Mouse (Mus musculus) limb, embryonic 12.5 days (tissue): Measurements from ENCODE around the gene Tbc1d10b. TPM values are rescaled to one million over a fixed set of nuclear protein-coding genes. Genes with fewer than 3 reads are reported as not detected.

Source experiments
- ATAC-seq: fragments of 200-750 bp; cut with Nextera tagmentation; 2 replicates; pipeline ENCODE4 v1.8.0; 2017; ENCODE audit warnings: low read depth, moderate TSS enrichment; ENCODE audit not compliant: insufficient number of reproducible peaks, insufficient read depth, low FRiP score, low TSS enrichment
- H3K27ac ChIP-seq: fragments of 300-500 bp; sonication (generic); 2 replicates; pipeline ENCODE4 v1.5.1; 2016; ENCODE audit warnings: mild to moderate bottlenecking, moderate library complexity
- H3K27me3 ChIP-seq: fragments of 300-500 bp; sonication (generic); 2 replicates; pipeline ENCODE4 v1.6.1; 2016; ENCODE audit warnings: mild to moderate bottlenecking, moderate library complexity
- H3K36me3 ChIP-seq: fragments of 300-500 bp; sonication (generic); 2 replicates; pipeline ENCODE4 v1.6.1; 2016; ENCODE audit warnings: mild to moderate bottlenecking, moderate library complexity
- H3K4me1 ChIP-seq: fragments of 300-500 bp; sonication (generic); replicated peaks from 2 replicates; pipeline ENCODE4 v1.6.1; 2016
- H3K4me2 ChIP-seq: fragments of 300-500 bp; sonication (generic); 2 replicates; pipeline ENCODE4 v1.6.1; 2016; ENCODE audit warnings: mild to moderate bottlenecking, moderate library complexity
- H3K4me3 ChIP-seq: fragments of 300-500 bp; sonication (generic); replicated peaks from 2 replicates; pipeline ENCODE4 v1.5.1; 2016; ENCODE audit warnings: mild to moderate bottlenecking
- H3K9ac ChIP-seq: fragments of 300-500 bp; sonication (generic); replicated peaks from 2 replicates; pipeline ENCODE4 v1.6.1; 2016; ENCODE audit warnings: mild to moderate bottlenecking, moderate library complexity
- H3K9me3 ChIP-seq: fragments of 300-500 bp; sonication (generic); 2 replicates; pipeline ENCODE4 v1.6.1; 2016; ENCODE audit warnings: mild to moderate bottlenecking, moderate library complexity
- WGBS: fragments of 180-500 bp; shearing (Covaris S2); methylation state at CpG from one replicate; pipeline ENCODE4 v1.1.7; 2016; 5-methylcytosine and 5-hydroxymethylcytosine counted together
- polyA plus RNA-seq: library from polyadenylated mRNA; unstranded; fragments of >200 nt; fragmentation: Nextera tagmentation; extraction: Ambion mirVana; gene quantifications from 2 replicates; pipeline ENCODE4 v1.2.1, GENCODE M21; 2016

The Tbc1d10b gene
- polyA plus RNA-seq, 1 experiment from 2014 or later = 45.3 TPM

GRCm38 (mm10) chr7:127213485-127213884 is 5.2 kb upstream of the Tbc1d10b start:
- WGBS = 32% methylated on average over 7 of the region's 7 CpGs
- no peak overlapping the region for H3K27ac ChIP-seq
- H3K4me2 ChIP-seq = peak overlapping the region; percentile 60; the same call in 1 of the 2 replicates

DNA sequence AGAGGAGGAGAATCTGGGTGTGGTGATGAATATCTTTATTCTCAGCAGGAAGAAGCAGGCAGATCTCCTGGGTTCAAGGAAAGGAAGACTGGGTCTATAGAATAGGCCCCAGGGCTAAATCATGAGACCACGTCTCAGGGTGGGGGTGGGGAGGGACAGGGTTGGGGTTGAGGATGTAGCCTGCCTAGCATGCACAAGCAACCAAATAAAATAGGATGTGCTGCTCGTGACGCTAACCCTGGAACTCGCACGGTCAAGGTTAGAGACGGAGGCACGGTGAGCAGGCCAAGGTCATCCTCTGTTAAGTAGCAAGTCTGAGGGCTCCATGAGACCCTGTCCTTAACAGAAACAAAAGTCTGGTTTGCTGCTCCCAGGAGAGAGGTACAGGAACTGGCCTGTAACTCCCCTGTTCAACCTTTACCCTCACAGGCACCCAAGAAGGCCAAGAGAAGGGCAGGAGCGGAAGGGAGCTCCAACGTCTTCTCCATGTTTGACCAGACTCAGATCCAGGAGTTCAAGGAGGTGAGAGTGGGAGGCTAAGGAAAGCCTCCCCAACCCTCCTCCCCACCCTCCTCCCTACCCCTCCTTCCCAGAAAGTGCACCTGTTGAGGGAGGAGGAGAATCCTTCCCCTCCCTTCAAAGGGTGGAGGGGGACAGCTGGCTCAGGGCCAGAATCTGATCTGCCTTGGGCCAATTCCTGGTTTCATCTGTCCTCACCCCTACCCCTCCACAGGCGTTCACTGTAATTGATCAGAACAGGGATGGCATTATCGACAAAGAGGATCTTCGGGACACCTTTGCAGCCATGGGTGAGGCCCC is 4.4 kb upstream of the Tbc1d10b start:
- H3K4me1 ChIP-seq = peaks cover 25% of the 10 kb centered on the region
- ATAC-seq = no peak
- no peaks in the 10 kb centered on the region for H3K36me3 ChIP-seq
- peaks cover 16% of the 10 kb centered on the region; the same call in 1 of the 2 replicates for H3K27me3 ChIP-seq
- WGBS = 86% methylated on average over 12 of the region's 12 CpGs
- H3K9ac ChIP-seq = no peak overlapping the region
- no peak overlapping the region for H3K4me2 ChIP-seq
- no peak overlapping the region for H3K27ac ChIP-seq
- no peaks in the 10 kb centered on the region for H3K9me3 ChIP-seq
- no peak overlapping the region for H3K4me3 ChIP-seq

More at GRCm38 (mm10) chr7:127213485-127213884, 5.2 kb upstream of the Tbc1d10b start:
- H3K36me3 ChIP-seq = no peaks in the 10 kb centered on the region
- H3K4me1 ChIP-seq = peaks cover 25% of the 10 kb centered on the region
- peaks cover 16% of the 10 kb centered on the region; the same call in 1 of the 2 replicates for H3K27me3 ChIP-seq
- no peaks in the 10 kb centered on the region for H3K9me3 ChIP-seq
- H3K4me3 ChIP-seq = no peak overlapping the region
- no peak overlapping the region for H3K9ac ChIP-seq
- no peak for ATAC-seq

DNA sequence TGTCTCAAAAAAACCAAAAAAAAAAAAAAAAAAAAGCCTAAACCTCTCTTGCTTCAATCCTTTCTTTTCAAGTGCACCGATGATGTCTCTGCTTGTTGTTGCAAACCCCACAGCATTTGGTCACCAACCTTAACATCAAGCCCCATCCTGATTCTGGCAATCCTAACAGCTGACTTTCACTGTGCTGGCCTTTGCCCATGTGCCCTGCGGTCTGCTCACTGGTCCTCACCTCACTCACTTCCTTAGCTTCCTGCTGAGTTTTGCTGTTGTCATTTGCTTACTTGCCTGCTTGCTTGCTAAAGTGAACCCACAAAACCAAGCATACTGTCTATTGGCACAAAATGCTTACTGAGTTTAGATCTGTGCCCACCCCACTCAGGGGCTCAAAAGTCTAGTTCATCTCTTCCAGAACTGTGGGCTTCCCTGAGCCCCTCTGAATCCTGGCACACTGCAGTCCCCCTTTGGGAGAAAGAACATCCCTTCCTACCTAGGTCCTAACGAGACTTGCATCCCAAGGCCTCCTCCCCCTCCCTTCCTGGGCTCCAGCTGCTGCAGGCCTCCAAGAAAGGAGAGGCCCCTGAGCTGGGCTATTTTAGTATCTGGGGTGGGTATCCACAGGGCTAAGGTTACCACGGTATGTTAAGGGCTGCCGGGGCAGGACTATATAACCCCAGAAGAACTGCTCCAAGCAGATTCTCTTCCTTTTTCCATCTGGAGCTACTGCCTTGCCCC is 2.9 kb upstream of the Tbc1d10b start:
- Histone ChIP-seq H3K4me2 (no peak overlapping the region), H3K9ac (no peak overlapping the region), H3K4me3 (no peak overlapping the region), H3K27me3 (peaks cover 16% of the 10 kb centered on the region; the same call in 1 of the 2 replicates), H3K27ac (no peak overlapping the region), H3K36me3 (peaks cover 4% of the 10 kb centered on the region; the same call in 1 of the 2 replicates), H3K4me1 (peaks cover 39% of the 10 kb centered on the region), H3K9me3 (no peaks in the 10 kb centered on the region)
- ATAC-seq = no peak
- WGBS = 74% methylated on average over 5 of the region's 5 CpGs

DNA sequence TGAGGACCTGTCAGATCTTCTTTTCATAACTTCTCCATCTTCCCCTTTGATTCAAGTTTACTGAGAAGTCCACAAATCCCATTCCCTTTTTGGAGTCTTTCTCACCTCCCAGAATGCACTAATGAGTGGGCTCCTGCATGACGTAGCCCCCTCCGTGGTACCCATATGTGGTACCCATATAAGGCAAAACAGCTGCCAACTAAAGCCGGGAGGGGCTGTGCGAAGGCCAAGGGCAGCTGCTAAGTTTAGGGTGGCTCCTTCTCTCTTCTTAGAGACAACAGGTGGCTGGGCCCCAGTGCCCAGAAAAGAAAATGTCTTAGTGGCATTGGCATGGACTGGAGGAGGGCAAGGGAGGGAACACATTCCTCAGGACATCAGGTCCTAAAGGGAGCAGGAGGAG is 2.0 kb upstream of the Tbc1d10b start:
- H3K4me3 ChIP-seq = no peak overlapping the region
- peaks cover 16% of the 10 kb centered on the region; the same call in 1 of the 2 replicates for H3K27me3 ChIP-seq
- no peaks in the 10 kb centered on the region for H3K9me3 ChIP-seq
- no peak overlapping the region for H3K9ac ChIP-seq
- H3K36me3 ChIP-seq = peaks cover 7% of the 10 kb centered on the region
- no peak for ATAC-seq
- H3K4me1 ChIP-seq = peaks cover 41% of the 10 kb centered on the region
- WGBS = 82% methylated on average over 4 of the region's 4 CpGs
- H3K4me2 ChIP-seq = no peak overlapping the region
- H3K27ac ChIP-seq = no peak overlapping the region

- no peak overlapping the region for H3K27ac ChIP-seq
- H3K4me3 ChIP-seq = no peak overlapping the region
- H3K36me3 ChIP-seq = peaks cover 12% of the 10 kb centered on the region
- peaks cover 16% of the 10 kb centered on the region; the same call in 1 of the 2 replicates for H3K27me3 ChIP-seq
- peaks cover 40% of the 10 kb centered on the region for H3K4me1 ChIP-seq
- ATAC-seq = no peak
- WGBS = 81% methylated on average over 5 of the region's 5 CpGs
- H3K9ac ChIP-seq = no peak overlapping the region
- peak overlapping the region; percentile 63 for H3K4me2 ChIP-seq
- H3K9me3 ChIP-seq = no peaks in the 10 kb centered on the region
These were observed 1.6 kb upstream of the Tbc1d10b start for GRCm38 (mm10) chr7:127209851-127210250.

- peak within 1 kb of the TSS; percentile 96 for H3K9ac ChIP-seq
- peak within 1 kb of the TSS; percentile 92 for H3K27ac ChIP-seq
- H3K4me2 ChIP-seq = peak within 1 kb of the TSS; percentile 97
- ATAC-seq = peak; percentile 92
- peak within 1 kb of the TSS; percentile 96 for H3K4me3 ChIP-seq
- no peaks in the 10 kb centered on the region for H3K9me3 ChIP-seq
- peaks cover 30% of the 10 kb centered on the region for H3K4me1 ChIP-seq
- H3K27me3 ChIP-seq = peaks cover 7% of the 10 kb centered on the region; the same call in 1 of the 2 replicates
- WGBS = under 1% methylated on average over 40 of the region's 44 CpGs
- H3K36me3 ChIP-seq = peaks cover 18% of the 10 kb centered on the region
These were observed 528 bp upstream of the Tbc1d10b start, which contains the start of gene Mylpf for GRCm38 (mm10) chr7:127208553-127209438. TSS of gene Mylpf (plus strand) at chr7:127208890.

GRCm38 (mm10) chr7:127207374-127208294 is 634 bp downstream of the Tbc1d10b start:
- peaks cover 29% of the 10 kb centered on the region for H3K4me1 ChIP-seq
- peak overlapping the region; percentile 96 for H3K9ac ChIP-seq
- H3K4me2 ChIP-seq = peak overlapping the region; percentile 97
- H3K36me3 ChIP-seq = peaks cover 30% of the 10 kb centered on the region
- peak overlapping the region; percentile 96 for H3K4me3 ChIP-seq
- 0 out of 2 replicates have a peak, but pooled peaks have one; percentile 4 for ATAC-seq
- under 1% methylated on average over 53 of the region's 53 CpGs for WGBS
- no peaks in the 10 kb centered on the region for H3K9me3 ChIP-seq
- H3K27me3 ChIP-seq = no peaks in the 10 kb centered on the region
- peak overlapping the region; percentile 92 for H3K27ac ChIP-seq

- ATAC-seq = no peak
- Histone ChIP-seq H3K27ac (0 out of 2 replicates have a peak overlapping the region, but pooled peaks have one; percentile 57), H3K36me3 (peaks cover 40% of the 10 kb centered on the region), H3K9me3 (no peaks in the 10 kb centered on the region), H3K4me1 (peaks cover 29% of the 10 kb centered on the region), H3K4me3 (peak overlapping the region; percentile 96), H3K27me3 (no peaks in the 10 kb centered on the region), H3K4me2 (peak overlapping the region; percentile 97), H3K9ac (peak overlapping the region; percentile 96)
- 33% methylated on average over 2 of the region's 2 CpGs for WGBS
These were observed 1.7 kb downstream of the Tbc1d10b start for GRCm38 (mm10) chr7:127206606-127207005.

DNA sequence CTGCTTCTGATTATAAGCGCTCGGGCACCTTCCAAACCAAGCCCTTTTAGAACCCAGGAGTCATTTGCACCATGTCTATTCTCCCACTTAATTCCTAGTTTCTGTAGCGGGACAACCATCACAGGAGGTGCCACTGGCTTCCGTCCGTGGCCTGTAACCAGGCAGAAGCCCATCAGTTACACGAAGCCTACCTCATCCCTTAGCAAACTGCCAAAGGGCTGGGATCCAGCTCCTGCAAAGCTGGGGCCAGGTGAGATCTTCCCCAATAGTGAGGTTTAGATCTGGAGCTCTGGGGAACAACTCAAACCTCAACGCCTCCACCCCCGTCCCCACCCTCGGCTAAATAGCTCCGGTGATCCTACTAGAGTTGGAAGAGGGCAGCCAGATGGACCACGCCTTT is 11.8 kb downstream of the Tbc1d10b start:
- 60% methylated on average over 11 of the region's 11 CpGs for WGBS

More for the DNA sequence above, 11.8 kb downstream of the Tbc1d10b start:
- peak overlapping the region; percentile 67 for H3K4me2 ChIP-seq
- peak overlapping the region; percentile 66 for H3K9ac ChIP-seq
- H3K27me3 ChIP-seq = no peaks in the 10 kb centered on the region
- peaks cover 20% of the 10 kb centered on the region for H3K4me1 ChIP-seq
- ATAC-seq = no peak
- H3K36me3 ChIP-seq = peaks cover 80% of the 10 kb centered on the region
- H3K27ac ChIP-seq = peak overlapping the region; percentile 89
- peak overlapping the region; percentile 56 for H3K4me3 ChIP-seq
- no peaks in the 10 kb centered on the region for H3K9me3 ChIP-seq
